Mouse (Mus musculus) hindbrain, postnatal 0 days (tissue): ENCODE data around the gene Nrde2. TPM values are rescaled to one million over a fixed set of nuclear protein-coding genes. Genes with fewer than 3 reads are reported as not detected.

Experiments
- ATAC-seq: fragments of 200-750 bp; cut with Nextera tagmentation; 2 replicates; pipeline ENCODE4 v1.8.0; 2017; ENCODE audit warnings: mild to moderate bottlenecking, moderate TSS enrichment, moderate library complexity
- DNase-seq: peaks from one replicate; pipeline ENCODE4 v3.0.0-alpha.2; 2015; ENCODE audit warnings: low spot score
- H3K27ac ChIP-seq: fragments of 300-500 bp; sonication (generic); 2 replicates; pipeline ENCODE4 v1.5.1; 2014; ENCODE audit warnings: mild to moderate bottlenecking
- H3K27me3 ChIP-seq: fragments of 300-500 bp; sonication (generic); 2 replicates; pipeline ENCODE4 v1.6.1; 2014; ENCODE audit warnings: low read length, mixed read lengths; ENCODE audit not compliant: insufficient read depth
- H3K36me3 ChIP-seq: fragments of 300-500 bp; sonication (generic); 2 replicates; pipeline ENCODE4 v1.6.1; 2014; ENCODE audit warnings: low read length, mixed read lengths; ENCODE audit not compliant: insufficient read depth
- H3K4me1 ChIP-seq: fragments of 300-500 bp; sonication (generic); 2 replicates; pipeline ENCODE4 v1.6.1; 2014; ENCODE audit warnings: antibody characterized with exemption, low read length, mixed read lengths; ENCODE audit not compliant: insufficient read depth
- H3K4me2 ChIP-seq: fragments of 300-500 bp; sonication (generic); 2 replicates; pipeline ENCODE4 v1.6.1; 2014; ENCODE audit warnings: low read depth, mild to moderate bottlenecking, low read length, moderate library complexity, mixed read lengths
- H3K4me3 ChIP-seq: fragments of 300-500 bp; sonication (generic); 2 replicates; pipeline ENCODE4 v1.5.1; 2014; ENCODE audit warnings: low read length
- H3K9ac ChIP-seq: fragments of 300-500 bp; sonication (generic); replicated peaks from 2 replicates; pipeline ENCODE4 v1.6.1; 2014; ENCODE audit warnings: mild to moderate bottlenecking, low read length, moderate library complexity, mixed read lengths
- H3K9me3 ChIP-seq: fragments of 300-500 bp; sonication (generic); 2 replicates; pipeline ENCODE4 v1.6.1; 2016; ENCODE audit warnings: low read length, mixed read lengths
- CTCF ChIP-seq: IDR thresholded peaks from 2 replicates; pipeline ENCODE4 v1.5.1; 2016; ENCODE audit warnings: antibody characterized with exemption, control low read depth, low read depth
- WGBS: fragments of 180-500 bp; shearing (Covaris S2); extraction: QIAGEN DNeasy Blood & Tissue Kit; methylation state at CpG from one replicate; pipeline ENCODE4 v1.1.7; 2014; 5-methylcytosine and 5-hydroxymethylcytosine counted together
- polyA plus RNA-seq: library from polyadenylated mRNA; unstranded; fragments of >200 nt; fragmentation: Nextera tagmentation; extraction: Ambion mirVana; gene quantifications from 2 replicates; pipeline ENCODE4 v1.2.1, GENCODE M21; 2015
- total RNA-seq: library from RNA; depleted of rRNA; stranded (reverse); fragments of >200 nt; gene quantifications from 2 replicates; pipeline ENCODE4 v1.2.3, GENCODE M21; 2014; rRNA removed

Nrde2 gene
- total and polyA plus RNA-seq, 2 experiments from 2014 or later, result 13.6 to 20.5 TPM

DNA sequence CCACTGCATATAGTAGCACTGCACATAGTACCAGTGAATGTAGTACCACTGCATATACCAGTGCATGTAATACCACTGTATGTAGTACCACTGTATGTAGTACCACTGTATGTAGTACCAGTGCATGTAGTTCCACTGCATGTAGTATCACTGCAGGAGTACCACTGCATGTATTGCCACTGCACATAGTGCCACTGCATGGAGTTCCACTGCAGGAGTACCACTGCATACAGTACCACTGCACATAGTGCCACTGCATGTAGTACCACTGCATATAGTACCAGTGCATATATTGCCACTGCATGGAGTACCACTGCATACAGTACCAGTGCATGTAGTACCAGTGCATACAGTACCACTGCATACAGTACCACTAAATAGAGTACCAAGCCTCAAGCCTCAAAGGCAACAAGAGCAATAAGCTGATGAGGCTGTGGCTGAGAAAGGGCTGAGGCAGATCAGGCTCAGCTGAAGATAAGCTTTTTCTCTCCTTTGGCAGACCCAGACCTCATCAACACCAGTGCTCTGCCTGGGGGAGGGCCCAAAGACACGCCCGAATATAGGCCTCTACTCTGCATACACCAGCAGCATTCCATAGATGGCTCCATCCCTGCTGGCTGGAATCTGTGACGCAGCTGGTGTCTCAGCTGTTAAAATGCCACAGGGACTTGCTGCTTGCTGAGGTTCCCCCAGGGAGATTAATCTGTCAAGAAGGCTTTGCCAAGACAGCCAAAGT, 59.3 kb downstream of the Nrde2 start:
- Histone ChIP-seq H3K27me3 (no peaks in the 10 kb centered on the region), H3K9me3 (no peaks in the 10 kb centered on the region), H3K4me1 (no peaks in the 10 kb centered on the region), H3K4me2 (no peak overlapping the region), H3K9ac (no peak overlapping the region), H3K4me3 (no peak overlapping the region), H3K27ac (no peak overlapping the region), H3K36me3 (no peaks in the 10 kb centered on the region)
- WGBS, result 43% methylated on average over 3 of the region's 3 CpGs
- ATAC-seq, result 0 out of 2 replicates have a peak, but pooled peaks have one; percentile 54
- DNase-seq, result no peak
- no peak for TF ChIP-seq CTCF

DNA sequence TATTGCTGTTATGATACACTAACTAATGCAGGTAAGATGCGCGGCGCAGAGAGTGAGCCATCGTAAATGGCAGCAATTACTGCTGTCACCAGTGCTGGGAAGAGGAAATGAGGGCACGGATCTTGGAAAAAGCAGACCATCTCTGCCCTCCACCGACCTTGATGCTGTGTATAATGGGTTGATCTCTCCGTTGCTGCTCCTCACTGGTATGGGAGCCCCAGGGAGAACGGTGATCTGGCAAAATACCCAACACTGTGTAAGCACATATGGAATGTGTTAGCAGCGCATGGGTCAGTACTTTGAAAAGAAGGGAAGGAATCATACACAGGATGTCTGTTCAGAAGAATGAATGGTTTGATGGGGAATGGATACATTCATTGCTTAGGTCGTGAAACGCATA, 66.4 kb downstream of the Nrde2 start:
- 85% methylated on average over 11 of the region's 11 CpGs for WGBS
- Histone ChIP-seq H3K9me3 (no peaks in the 10 kb centered on the region), H3K27me3 (no peaks in the 10 kb centered on the region), H3K27ac (no peak overlapping the region), H3K36me3 (no peaks in the 10 kb centered on the region), H3K9ac (no peak overlapping the region), H3K4me3 (no peak overlapping the region), H3K4me2 (no peak overlapping the region), H3K4me1 (no peaks in the 10 kb centered on the region)
- DNase-seq (no peak), ATAC-seq (no peak)
- no peak for TF ChIP-seq CTCF

- Histone ChIP-seq H3K4me1 (no peaks in the 10 kb centered on the region), H3K27me3 (no peaks in the 10 kb centered on the region), H3K27ac (no peak overlapping the region), H3K4me3 (no peak overlapping the region), H3K9me3 (no peaks in the 10 kb centered on the region), H3K9ac (no peak overlapping the region), H3K4me2 (no peak overlapping the region), H3K36me3 (no peaks in the 10 kb centered on the region)
- 83% methylated on average over 4 of the region's 4 CpGs for WGBS
- DNase-seq, result no peak
- TF ChIP-seq CTCF, result no peak
- no peak for ATAC-seq
Measured at GRCm38 (mm10) chr12:100090750-100091149, 68.7 kb downstream of the Nrde2 start.

DNA sequence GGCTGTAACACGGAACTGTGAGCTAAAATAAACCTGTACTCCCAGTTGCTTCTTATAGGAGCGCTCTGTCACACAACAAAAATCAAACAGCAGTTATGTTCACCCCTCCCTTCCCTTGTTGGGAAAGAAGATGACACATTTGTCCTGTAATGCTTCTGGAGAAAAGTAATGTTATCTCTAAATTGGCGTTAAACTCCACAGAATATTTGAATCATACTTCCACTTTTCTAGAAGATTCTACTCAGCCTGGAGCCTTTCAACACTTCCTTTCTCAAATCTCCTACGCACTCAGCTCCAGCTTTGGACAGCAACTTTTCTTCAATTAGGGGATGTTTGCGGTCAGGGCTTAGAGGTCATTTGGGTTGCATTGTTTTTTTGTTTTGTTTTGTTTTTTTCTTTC, 70.2 kb downstream of the Nrde2 start:
- no peaks in the 10 kb centered on the region for H3K9me3 ChIP-seq
- H3K27ac ChIP-seq, result no peak overlapping the region
- H3K4me2 ChIP-seq, result no peak overlapping the region
- no peaks in the 10 kb centered on the region for H3K36me3 ChIP-seq
- DNase-seq, result no peak
- no peaks in the 10 kb centered on the region for H3K27me3 ChIP-seq
- TF ChIP-seq CTCF, result no peak
- H3K4me3 ChIP-seq, result no peak overlapping the region
- no peak overlapping the region for H3K9ac ChIP-seq
- ATAC-seq, result no peak
- WGBS, result 87% methylated on average over 5 of the region's 5 CpGs
- no peaks in the 10 kb centered on the region for H3K4me1 ChIP-seq

GRCm38 (mm10) chr12:100088026-100088425, 71.4 kb downstream of the Nrde2 start:
- H3K9me3 ChIP-seq, result no peaks in the 10 kb centered on the region
- H3K4me3 ChIP-seq, result no peak overlapping the region
- WGBS, result 67% methylated on average over 3 of the region's 3 CpGs
- H3K9ac ChIP-seq, result no peak overlapping the region
- no peaks in the 10 kb centered on the region for H3K4me1 ChIP-seq
- no peak overlapping the region for H3K4me2 ChIP-seq
- no peak for DNase-seq
- H3K36me3 ChIP-seq, result no peaks in the 10 kb centered on the region
- H3K27me3 ChIP-seq, result no peaks in the 10 kb centered on the region
- TF ChIP-seq CTCF, result no peak
- ATAC-seq, result no peak
- H3K27ac ChIP-seq, result no peak overlapping the region

DNA sequence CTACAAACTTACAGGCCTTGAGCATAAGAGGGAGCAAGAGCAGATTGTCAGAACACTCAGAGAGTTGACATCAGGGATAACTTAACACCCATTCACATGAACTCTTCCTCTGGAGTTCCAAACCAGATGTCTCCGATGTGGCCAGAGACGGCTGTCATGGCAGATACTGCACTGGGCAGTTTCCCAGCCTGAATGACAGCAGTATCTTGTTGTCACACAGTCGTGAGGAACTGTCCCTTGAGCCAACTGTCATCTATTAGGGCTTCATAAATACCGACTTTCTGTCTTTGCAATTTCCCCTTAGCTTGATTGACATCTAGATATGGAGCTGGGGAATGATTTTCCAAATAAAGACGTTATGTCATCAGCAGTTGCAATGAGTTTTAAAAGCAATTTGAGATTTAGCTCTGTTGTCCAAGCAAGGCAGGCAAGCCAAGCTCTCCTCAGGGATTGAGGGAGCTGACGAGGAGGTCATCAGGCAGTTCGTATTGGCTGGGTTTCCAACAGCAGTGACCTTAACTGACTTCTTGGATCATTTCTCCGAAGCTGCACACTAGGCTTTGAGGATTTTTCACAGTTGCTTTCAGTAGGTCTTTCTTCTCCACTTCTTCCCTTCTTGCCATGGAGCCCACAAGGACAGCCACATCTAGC, 79.7 kb downstream of the Nrde2 start:
- 75% methylated on average over 8 of the region's 8 CpGs for WGBS
- Histone ChIP-seq H3K4me2 (no peak overlapping the region), H3K9me3 (no peaks in the 10 kb centered on the region), H3K9ac (no peak overlapping the region), H3K27me3 (no peaks in the 10 kb centered on the region), H3K36me3 (no peaks in the 10 kb centered on the region), H3K4me3 (no peak overlapping the region), H3K27ac (no peak overlapping the region), H3K4me1 (no peaks in the 10 kb centered on the region)
- no peak for DNase-seq
- no peak for ATAC-seq
- TF ChIP-seq CTCF, result no peak

DNA sequence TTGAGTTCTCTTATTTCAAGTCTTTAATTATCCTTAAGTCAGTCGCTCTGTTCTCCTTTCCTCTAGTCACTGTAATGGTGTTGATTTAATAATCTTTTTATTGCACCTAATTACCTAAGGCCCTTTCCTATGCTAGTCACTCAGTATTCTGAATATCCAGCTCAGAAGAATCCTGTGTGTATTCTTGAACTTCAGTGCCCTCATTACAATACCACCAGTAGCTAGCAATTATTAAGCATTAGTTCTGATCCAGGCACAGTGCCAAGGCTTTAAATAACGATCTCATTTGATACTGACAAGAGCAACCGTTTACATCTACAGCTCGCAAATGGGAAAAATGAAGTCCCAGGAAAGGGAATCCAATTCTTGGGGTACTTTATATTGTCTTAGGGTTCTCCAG, 83.7 kb downstream of the Nrde2 start:
- Histone ChIP-seq H3K27me3 (no peaks in the 10 kb centered on the region), H3K4me3 (no peak overlapping the region), H3K4me2 (no peak overlapping the region), H3K9me3 (no peaks in the 10 kb centered on the region), H3K27ac (no peak overlapping the region), H3K36me3 (no peaks in the 10 kb centered on the region), H3K4me1 (no peaks in the 10 kb centered on the region), H3K9ac (no peak overlapping the region)
- peak; percentile 45 for DNase-seq
- TF ChIP-seq CTCF, result no peak
- no peak for ATAC-seq
- whole genome bisulfite sequencing, result 37% methylated on average over 4 of the region's 4 CpGs

Other genes with a start within 250 kb of the Nrde2 start
- 1.8 and 3.7 TPM in 2 replicates for gene Kcnk13, start 195.2 kb downstream of the Nrde2 start, total RNA-seq
- gene Kcnk13, start 195.2 kb downstream of the Nrde2 start, polyA plus RNA-seq, result 1.9 and 2.4 TPM in 2 replicates
- 64.4 and 89.0 TPM in 2 replicates for gene Psmc1, start 49.5 kb downstream of the Nrde2 start, total RNA-seq
- 275 and 295 TPM in 2 replicates for gene Psmc1, start 49.5 kb downstream of the Nrde2 start, polyA plus RNA-seq
- gene Calm1, start 39.8 kb upstream of the Nrde2 start, total RNA-seq, result 1,139 and 1,416 TPM in 2 replicates
- 4,078 and 4,190 TPM in 2 replicates for gene Calm1, start 39.8 kb upstream of the Nrde2 start, polyA plus RNA-seq